Mouse (Mus musculus) brain, embryonic 14.5 days (tissue): ENCODE measurements around the gene Wbp2.

Source experiments
- CTCF ChIP-seq: fragments of 200-500 bp; IDR thresholded peaks from 2 replicates; pipeline ENCODE4 v1.5.1; 2012; ENCODE audit warnings: inconsistent platforms, mild to moderate bottlenecking, moderate library complexity, borderline replicate concordance; ENCODE audit not compliant: insufficient read depth, insufficient read length; ENCODE audit errors: extremely low read depth
- POLR2A ChIP-seq: fragments of 200-500 bp; IDR thresholded peaks from 2 replicates; pipeline ENCODE4 v1.6.1; 2012; ENCODE audit warnings: mild to moderate bottlenecking, inconsistent platforms, borderline replicate concordance; ENCODE audit not compliant: poor library complexity, insufficient read depth, insufficient read length, severe bottlenecking; ENCODE audit errors: extremely low read depth

DNA sequence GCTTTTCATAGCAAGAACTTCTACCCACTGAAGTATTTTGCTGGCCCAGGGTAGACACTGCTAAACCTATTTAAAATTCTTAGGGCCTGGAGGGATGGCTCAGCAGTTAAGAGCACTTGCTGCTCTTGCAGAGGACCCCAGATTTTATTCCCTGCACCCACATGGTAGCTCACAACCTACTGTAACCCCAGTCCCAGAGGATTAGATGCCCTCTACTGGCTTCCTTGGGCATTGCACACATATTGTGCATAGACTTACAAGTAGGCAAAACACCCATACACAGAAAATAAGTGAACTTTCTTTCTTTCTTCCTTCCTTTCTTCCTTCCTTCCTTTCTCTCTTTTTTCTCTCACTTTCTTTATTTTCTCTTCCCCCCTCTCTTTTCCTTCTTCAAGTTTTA, 31.0 kb upstream of the Wbp2 start:
- TF ChIP-seq POLR2A = no peak
- TF ChIP-seq CTCF = no peak; the same call in 1 of the 2 replicates
